Mouse (Mus musculus) midbrain, postnatal 0 days (tissue): ENCODE results near the gene Serpinb12. TPM values are rescaled to one million over a fixed set of nuclear protein-coding genes. Genes with fewer than 3 reads are reported as not detected.
A peak's percentile ranks its signal among the peaks of the same experiment; 100 is the strongest.

ENCODE experiments used
- ATAC-seq: fragments of 200-750 bp; cut with Nextera tagmentation; 2 replicates; pipeline ENCODE4 v1.8.0; 2017; ENCODE audit warnings: moderate number of reproducible peaks, mild to moderate bottlenecking, moderate TSS enrichment, moderate library complexity; ENCODE audit not compliant: low FRiP score
- DNase-seq: peaks from one replicate; pipeline ENCODE4 v3.0.0-alpha.2; 2015; ENCODE audit warnings: low spot score
- H3K27ac ChIP-seq: fragments of 300-500 bp; sonication (generic); 2 replicates; pipeline ENCODE4 v1.5.1; 2014; ENCODE audit warnings: low read depth, mild to moderate bottlenecking, low read length, mixed read lengths
- H3K27me3 ChIP-seq: fragments of 300-500 bp; sonication (generic); 2 replicates; pipeline ENCODE4 v1.6.1; 2014; ENCODE audit warnings: low read length, control low read depth, mixed read lengths; ENCODE audit not compliant: insufficient read depth
- H3K36me3 ChIP-seq: fragments of 300-500 bp; sonication (generic); 2 replicates; pipeline ENCODE4 v1.6.1; 2014; ENCODE audit warnings: low read length, control low read depth, mixed read lengths; ENCODE audit not compliant: insufficient read depth
- H3K4me1 ChIP-seq: fragments of 300-500 bp; sonication (generic); 2 replicates; pipeline ENCODE4 v1.6.1; 2014; ENCODE audit warnings: mild to moderate bottlenecking, control low read depth, antibody characterized with exemption, low read length, mixed read lengths; ENCODE audit not compliant: insufficient read depth
- H3K4me2 ChIP-seq: fragments of 300-500 bp; sonication (generic); 2 replicates; pipeline ENCODE4 v1.6.1; 2014; ENCODE audit warnings: low read depth, mild to moderate bottlenecking, low read length, mixed read lengths; ENCODE audit not compliant: poor library complexity, severe bottlenecking
- H3K4me3 ChIP-seq: fragments of 300-500 bp; sonication (generic); 2 replicates; pipeline ENCODE4 v1.5.1; 2014; ENCODE audit warnings: low read depth, mild to moderate bottlenecking, low read length, moderate library complexity
- H3K9ac ChIP-seq: fragments of 300-500 bp; sonication (generic); replicated peaks from 2 replicates; pipeline ENCODE4 v1.6.1; 2014; ENCODE audit warnings: mild to moderate bottlenecking, low read length, moderate library complexity, mixed read lengths; ENCODE audit not compliant: poor library complexity, severe bottlenecking
- H3K9me3 ChIP-seq: fragments of 300-500 bp; sonication (generic); 2 replicates; pipeline ENCODE4 v1.6.1; 2016; ENCODE audit warnings: low read length, control low read depth
- CTCF ChIP-seq: IDR thresholded peaks from 2 replicates; pipeline ENCODE4 v1.5.1; 2016; ENCODE audit warnings: antibody characterized with exemption, mild to moderate bottlenecking
- WGBS: fragments of 180-500 bp; shearing (Covaris S2); extraction: QIAGEN DNeasy Blood & Tissue Kit; methylation state at CpG from one replicate; pipeline ENCODE4 v1.1.7; 2014; 5-methylcytosine and 5-hydroxymethylcytosine counted together
- polyA plus RNA-seq: library from polyadenylated mRNA; unstranded; fragments of >200 nt; fragmentation: Nextera tagmentation; extraction: Ambion mirVana; gene quantifications from 2 replicates; pipeline ENCODE4 v1.2.1, GENCODE M21; 2015
- total RNA-seq: library from RNA; depleted of rRNA; stranded (reverse); fragments of >200 nt; gene quantifications from 2 replicates; pipeline ENCODE4 v1.2.3, GENCODE M21; 2014

The Serpinb12 gene
- total and polyA plus RNA-seq, 2 experiments from 2014 or later, result 0.27 TPM; not detected in 1

GRCm38 (mm10) chr1:106959981-106960380 lies 25.7 kb downstream of the Serpinb12 start:
- Histone ChIP-seq H3K4me2 (no peak overlapping the region), H3K4me3 (no peak overlapping the region), H3K36me3 (no peaks in the 10 kb centered on the region), H3K9me3 (no peaks in the 10 kb centered on the region), H3K27ac (no peak overlapping the region), H3K4me1 (no peaks in the 10 kb centered on the region), H3K27me3 (no peaks in the 10 kb centered on the region), H3K9ac (no peak overlapping the region)
- WGBS, result 85% methylated on average over 3 of the region's 3 CpGs
- no peak for TF ChIP-seq CTCF
- no peak for DNase-seq
- no peak for ATAC-seq

- peak; percentile 5 for DNase-seq
- peak; percentile 33 for TF ChIP-seq CTCF
Observed at GRCm38 (mm10) chr1:106961023-106961422, 26.8 kb downstream of the Serpinb12 start.

GRCm38 (mm10) chr1:106980684-106981083 lies 46.4 kb downstream of the Serpinb12 start, which contains the start of gene Serpinb13:
TSS of gene Serpinb13 (plus strand) at chr1:106980984.
- H3K4me2 ChIP-seq, result no peak within 1 kb of the TSS
- no peaks in the 10 kb centered on the region for H3K9me3 ChIP-seq
- H3K4me3 ChIP-seq, result no peak within 1 kb of the TSS
- H3K27ac ChIP-seq, result no peak within 1 kb of the TSS
- no peaks in the 10 kb centered on the region for H3K27me3 ChIP-seq
- no peak for DNase-seq
- no peak for TF ChIP-seq CTCF
- H3K36me3 ChIP-seq, result no peaks in the 10 kb centered on the region
- H3K9ac ChIP-seq, result no peak within 1 kb of the TSS
- ATAC-seq, result no peak
- no peaks in the 10 kb centered on the region for H3K4me1 ChIP-seq

More at GRCm38 (mm10) chr1:106961023-106961422, 26.8 kb downstream of the Serpinb12 start:
- Histone ChIP-seq H3K36me3 (no peaks in the 10 kb centered on the region), H3K27ac (no peak overlapping the region), H3K4me3 (no peak overlapping the region), H3K9me3 (no peaks in the 10 kb centered on the region), H3K4me1 (no peaks in the 10 kb centered on the region), H3K27me3 (no peaks in the 10 kb centered on the region), H3K9ac (no peak overlapping the region), H3K4me2 (no peak overlapping the region)
- WGBS, result 40% methylated on average over 3 of the region's 3 CpGs
- no peak for ATAC-seq

- no peaks in the 10 kb centered on the region for H3K4me1 ChIP-seq
- WGBS, result 96% methylated on average over 1 of the region's 1 CpGs
- ATAC-seq, result no peak
- no peaks in the 10 kb centered on the region for H3K27me3 ChIP-seq
- H3K9me3 ChIP-seq, result no peaks in the 10 kb centered on the region
- DNase-seq, result no peak
- H3K36me3 ChIP-seq, result no peaks in the 10 kb centered on the region
- no peak overlapping the region for H3K4me3 ChIP-seq
- no peak for TF ChIP-seq CTCF
- H3K27ac ChIP-seq, result no peak overlapping the region
- H3K4me2 ChIP-seq, result no peak overlapping the region
- H3K9ac ChIP-seq, result no peak overlapping the region
Observed at GRCm38 (mm10) chr1:106983092-106983491, 48.8 kb downstream of the Serpinb12 start.

- Histone ChIP-seq H3K4me3 (no peak overlapping the region), H3K9ac (no peak overlapping the region), H3K4me1 (no peaks in the 10 kb centered on the region), H3K27me3 (no peaks in the 10 kb centered on the region), H3K27ac (no peak overlapping the region), H3K4me2 (no peak overlapping the region), H3K9me3 (no peaks in the 10 kb centered on the region), H3K36me3 (no peaks in the 10 kb centered on the region)
- ATAC-seq, result no peak
- DNase-seq, result no peak
- WGBS, result 77% methylated on average over 2 of the region's 2 CpGs
- TF ChIP-seq CTCF, result no peak
Observed at GRCm38 (mm10) chr1:106983865-106984264, 49.6 kb downstream of the Serpinb12 start.

GRCm38 (mm10) chr1:107000424-107000823 lies 66.2 kb downstream of the Serpinb12 start:
- H3K9me3 ChIP-seq, result no peaks in the 10 kb centered on the region
- H3K9ac ChIP-seq, result no peak overlapping the region
- no peak overlapping the region for H3K4me2 ChIP-seq
- no peak for TF ChIP-seq CTCF
- 69% methylated on average over 13 of the region's 13 CpGs for WGBS
- no peaks in the 10 kb centered on the region for H3K4me1 ChIP-seq
- no peak overlapping the region for H3K4me3 ChIP-seq
- no peaks in the 10 kb centered on the region for H3K36me3 ChIP-seq
- ATAC-seq (no peak), DNase-seq (peak; percentile 36)
- no peak overlapping the region for H3K27ac ChIP-seq
- no peaks in the 10 kb centered on the region for H3K27me3 ChIP-seq
